Mouse (Mus musculus): ENCODE measurements around the gene Gm21693.
"Not testable (repeated sequence)": the region's sequence is repeated elsewhere in the genome, so short reads cannot be mapped to it uniquely, and the experiment has no call there.

Gene Gm21693

GRCm38 (mm10) chrY:3345229-3345628, at the start of gene Gm21693:
Gm21693 (minus strand) TSS chrY:3345329.
- not testable (repeated sequence) for DNase-seq (ENCODE audit: low spot score)

- peak; percentile 0 for DNase-seq (ENCODE audit: low spot score)
These were observed 4.5 kb downstream of the Gm21693 start for GRCm38 (mm10) chrY:3340661-3341060.

- DNase-seq (ENCODE audit: low spot score), result not testable (repeated sequence)
These were observed 38.8 kb downstream of the Gm21693 start, which contains the start of gene Gm21677 for GRCm38 (mm10) chrY:3306349-3306748. Gm21677 (minus strand) TSS chrY:3306449.
